Mouse (Mus musculus) C3H10T1/2 (cell line): ENCODE measurements around the gene 2310046K23Rik. TPM values are rescaled to one million over a fixed set of nuclear protein-coding genes. Genes with fewer than 3 reads are reported as not detected.

ENCODE experiments used
- polyA plus RNA-seq, 2 experiments: library from polyadenylated mRNA; unstranded; fragments of >200 nt; fragmentation: generic; extraction: Trizol; gene quantifications; one replicate each; pipeline ENCODE4 v1.2.1; 2012; ENCODE audit warnings: missing spikeins in 2 of 2

2310046K23Rik gene
- not detected for polyA plus RNA-seq

GRCm38 (mm10) chr3:92534411-92534810, at the start of gene 2310046K23Rik:
TSS of gene 2310046K23Rik (minus strand) at chr3:92534511.

GRCm38 (mm10) chr3:92573449-92574041, 39.2 kb upstream of the 2310046K23Rik start, which contains the start of gene Ivl:
TSS of gene Ivl (minus strand) at chr3:92573735.

GRCm38 (mm10) chr3:92500393-92500792, 33.9 kb downstream of the 2310046K23Rik start, which contains the start of gene Sprr4:
TSS of gene Sprr4 (minus strand) at chr3:92500493.

GRCm38 (mm10) chr3:92485863-92486262, 48.4 kb downstream of the 2310046K23Rik start, which contains the start of gene Sprr1a:
TSS of gene Sprr1a (minus strand) at chr3:92485895.

Other genes starting within 250 kb of the 2310046K23Rik start
- gene Sprr2a3, start 249.1 kb downstream of the 2310046K23Rik start, polyA plus RNA-seq, result under 1 TPM in 1 of 2 experiments, not detected in 1; 0.06 TPM
- not detected for gene Sprr2b, start 217.9 kb downstream of the 2310046K23Rik start, polyA plus RNA-seq
- gene Sprr2d, start 195.4 kb downstream of the 2310046K23Rik start, polyA plus RNA-seq, result not detected
- under 1 TPM in 1 of 2 experiments, not detected in 1; 0.05 TPM for gene Sprr2e, start 182.4 kb downstream of the 2310046K23Rik start, polyA plus RNA-seq
- not detected for gene Sprr2f, start 169.3 kb downstream of the 2310046K23Rik start, polyA plus RNA-seq
- gene Sprr2h, start 148.8 kb downstream of the 2310046K23Rik start, polyA plus RNA-seq, result under 1 TPM in 1 of 2 experiments, not detected in 1; 0.04 TPM
- not detected for gene Sprr2i, start 126.5 kb downstream of the 2310046K23Rik start, polyA plus RNA-seq
- gene Sprr2j-ps, start 116.4 kb downstream of the 2310046K23Rik start, polyA plus RNA-seq, result under 1 TPM in 1 of 2 experiments, not detected in 1; 0.15 TPM
- gene Gm9774, start 105.1 kb downstream of the 2310046K23Rik start, polyA plus RNA-seq, result 10 to 100 TPM in 1 of 2 experiments, 1 to 10 TPM in 1; 6.3 to 13.3 TPM
- gene Sprr2k, start 101.9 kb downstream of the 2310046K23Rik start, polyA plus RNA-seq, result 1 to 10 TPM in 1 of 2 experiments, under 1 TPM in 1; 0.38 to 2.1 TPM
- gene Sprr1b, start 95.7 kb downstream of the 2310046K23Rik start, polyA plus RNA-seq, result not detected
- gene Sprr3, start 75.8 kb downstream of the 2310046K23Rik start, polyA plus RNA-seq, result not detected
- gene Sprr1a, start 48.6 kb downstream of the 2310046K23Rik start, polyA plus RNA-seq, result 10 to 100 TPM in 1 of 2 experiments, 1 to 10 TPM in 1; 4.8 to 21.7 TPM
- gene Sprr4, start 34.0 kb downstream of the 2310046K23Rik start, polyA plus RNA-seq, result not detected
- gene Ivl, start 39.2 kb upstream of the 2310046K23Rik start, polyA plus RNA-seq, result under 1 TPM; 0.01 to 0.02 TPM
- gene Smcp, start 54.5 kb upstream of the 2310046K23Rik start, polyA plus RNA-seq, result not detected
- not detected for gene 2210017I01Rik, start 73.0 kb upstream of the 2310046K23Rik start, polyA plus RNA-seq
- not detected for gene Lce6a, start 87.1 kb upstream of the 2310046K23Rik start, polyA plus RNA-seq
- not detected for gene Lce1a1, start 113.8 kb upstream of the 2310046K23Rik start, polyA plus RNA-seq
- gene Lce1b, start 122.4 kb upstream of the 2310046K23Rik start, polyA plus RNA-seq, result not detected
- gene Lce1a2, start 135.8 kb upstream of the 2310046K23Rik start, polyA plus RNA-seq, result not detected
- gene Lce1c, start 144.7 kb upstream of the 2310046K23Rik start, polyA plus RNA-seq, result not detected
- not detected for gene Lce1d, start 152.7 kb upstream of the 2310046K23Rik start, polyA plus RNA-seq
- gene Lce1e, start 174.6 kb upstream of the 2310046K23Rik start, polyA plus RNA-seq, result not detected
- not detected for gene Lce1f, start 185.8 kb upstream of the 2310046K23Rik start, polyA plus RNA-seq
- gene Gm38119, start 204.6 kb upstream of the 2310046K23Rik start, polyA plus RNA-seq, result not detected
- gene Lce1g, start 217.8 kb upstream of the 2310046K23Rik start, polyA plus RNA-seq, result under 1 TPM in 1 of 2 experiments, not detected in 1; 0.39 TPM
- gene Lce1h, start 230.6 kb upstream of the 2310046K23Rik start, polyA plus RNA-seq, result under 1 TPM in 1 of 2 experiments, not detected in 1; 0.08 TPM
- gene Lce1i, start 244.4 kb upstream of the 2310046K23Rik start, polyA plus RNA-seq, result not detected